Mouse (Mus musculus) myocyte (in vitro differentiated cells): ENCODE measurements around the gene Oat.

ENCODE experiments used
- MAX ChIP-seq: IDR thresholded peaks from one replicate; pipeline ENCODE4 v1.6.1; 2011; ENCODE audit warnings: low read depth, mild to moderate bottlenecking, control low read depth
- TCF12 ChIP-seq: IDR thresholded peaks from one replicate; pipeline ENCODE4 v1.6.1; 2011; ENCODE audit warnings: mild to moderate bottlenecking, control low read depth; ENCODE audit not compliant: poor library complexity, insufficient read depth, severe bottlenecking

GRCm38 (mm10) chr7:132581441-132581840, 5.2 kb upstream of the Oat start:
- TF ChIP-seq MAX (no peak), TCF12 (no peak)
